ENCODE assay signal across 20 mouse cellular contexts in the genomic region with DNA sequence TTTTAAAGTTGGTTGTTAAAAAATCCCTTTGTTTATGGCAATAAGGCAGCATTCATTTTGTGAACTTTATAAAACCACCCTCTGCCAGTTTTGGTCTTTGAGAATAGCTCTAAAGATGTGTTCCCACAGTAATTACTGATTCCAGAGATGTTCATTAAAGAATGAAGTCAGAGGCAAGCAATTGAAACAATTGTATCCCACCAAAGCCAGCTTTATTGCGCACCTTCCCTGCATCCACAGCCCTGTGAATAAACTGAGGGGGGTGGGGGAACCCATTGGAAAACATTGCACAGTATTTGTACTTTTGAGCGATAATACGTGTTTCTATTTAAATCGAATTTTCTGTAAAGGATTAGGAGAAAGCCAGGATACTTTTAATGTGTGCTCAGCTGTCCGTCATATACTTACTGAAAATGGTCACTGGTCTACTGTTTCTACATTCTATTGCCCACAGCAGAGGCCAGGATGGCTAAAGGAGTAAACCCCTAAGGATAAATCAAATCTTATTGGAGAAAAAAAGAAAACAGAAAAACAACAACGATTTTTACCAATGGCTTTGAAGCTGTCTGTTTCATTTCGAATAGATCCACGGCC.
A peak's percentile ranks its signal among the peaks of the same experiment; 100 is the strongest.
DNase-seq lines count a peak whose midpoint lies in the region; ATAC-seq lines count a peak whose summit lies in the region.
"Had no signal": no experiment of that assay in that cellular context is flagged by ENCODE, and none has a peak within 500 bp of the region (broad histone marks: within the 10 kb centered on the region; RNA-seq: fewer than 3 reads in every experiment).

No protein-coding gene starts in this region.

- peak; percentile 29 for DNase-seq in retina, postnatal 1 day
- DNase-seq in retina, embryonic 14.5 days (ENCODE audit: low spot score), result no peak
- peak; percentile 36 for DNase-seq in midbrain, embryonic 14.5 days
- DNase-seq in thymus, postnatal 4 days, result no peak
- no peak for DNase-seq in adrenal gland, adult 2 months
- no peak for DNase-seq in left cerebral cortex, postnatal 14 days (ENCODE audit: low spot score in 2 of 2)
- DNase-seq: adrenal gland, postnatal 36 days; cerebellum, postnatal 25 days; gastrocnemius, postnatal 36 days; heart, postnatal 14 days; liver; lung, adult 2 months; right cerebral cortex, postnatal 25 days had no signal

- no peak overlapping the region for H3K4me3 ChIP-seq in forebrain, embryonic 15.5 days
- no peak overlapping the region for H3K4me3 ChIP-seq in midbrain, embryonic 14.5 days (replicated peaks; ENCODE audit: low read depth, low read length)
- H3K4me3 ChIP-seq: embryonic facial prominence, embryonic 12.5 days; heart, embryonic 10.5 days had no signal

- no peaks in the 10 kb centered on the region for H3K27me3 ChIP-seq in forebrain, embryonic 15.5 days
- no peaks in the 10 kb centered on the region for H3K27me3 ChIP-seq in midbrain, embryonic 14.5 days (ENCODE audit: control insufficient read depth, insufficient read depth, low read length)
- H3K27me3 ChIP-seq: embryonic facial prominence, embryonic 12.5 days had no signal

- H3K4me2 ChIP-seq in forebrain, embryonic 15.5 days (replicated peaks), result peak overlapping the region; percentile 36
- no peak overlapping the region for H3K4me2 ChIP-seq in midbrain, embryonic 14.5 days (ENCODE audit: low read length)
- H3K4me2 ChIP-seq: embryonic facial prominence, embryonic 12.5 days had no signal

- H3K9ac ChIP-seq in forebrain, embryonic 15.5 days (replicated peaks), result peak overlapping the region; percentile 22
- no peak overlapping the region for H3K9ac ChIP-seq in midbrain, embryonic 14.5 days (replicated peaks; ENCODE audit: low read length)
- H3K9ac ChIP-seq: embryonic facial prominence, embryonic 12.5 days had no signal

- 13% methylated on average over 8 of the region's 8 CpGs for WGBS in forebrain, embryonic 15.5 days
- WGBS in midbrain, embryonic 14.5 days, result 65% methylated on average over 8 of the region's 8 CpGs

- peak overlapping the region; percentile 74 for H3K27ac ChIP-seq in forebrain, embryonic 15.5 days (replicated peaks)
- H3K27ac ChIP-seq in midbrain, embryonic 14.5 days (replicated peaks; ENCODE audit: low read depth, low read length), result peak overlapping the region; percentile 37; the same call in 1 of the 2 replicates
- H3K27ac ChIP-seq: embryonic facial prominence, embryonic 12.5 days; heart, embryonic 10.5 days; kidney, postnatal 0 days; macrophage had no signal

- peak; percentile 91 for ATAC-seq in forebrain, embryonic 15.5 days (replicated peaks)
- no peak for ATAC-seq in midbrain, embryonic 14.5 days (ENCODE audit: low FRiP score, low TSS enrichment)
- ATAC-seq: CD4-positive, CD25-positive, alpha-beta regulatory T cell, adult 4 months; intestine, embryonic 16.5 days had no signal

- intact Hi-C loops in left cerebral cortex, postnatal 14 days (cut with DNase I), result no loop called here

- no peaks in the 10 kb centered on the region for H3K36me3 ChIP-seq in forebrain, embryonic 15.5 days
- no peaks in the 10 kb centered on the region for H3K36me3 ChIP-seq in midbrain, embryonic 14.5 days (ENCODE audit: control insufficient read depth, insufficient read depth, low read length)
- H3K36me3 ChIP-seq: embryonic facial prominence, embryonic 12.5 days; heart, embryonic 10.5 days had no signal

- H3K4me1 ChIP-seq in forebrain, embryonic 15.5 days, result peaks cover 23% of the 10 kb centered on the region
- peaks cover 7% of the 10 kb centered on the region; the same call in 1 of the 2 replicates for H3K4me1 ChIP-seq in midbrain, embryonic 14.5 days (ENCODE audit: control insufficient read depth, insufficient read depth, low read length)
- H3K4me1 ChIP-seq: embryonic facial prominence, embryonic 12.5 days; heart, embryonic 10.5 days had no signal

- no peaks in the 10 kb centered on the region for H3K9me3 ChIP-seq in forebrain, embryonic 15.5 days
- no peaks in the 10 kb centered on the region for H3K9me3 ChIP-seq in midbrain, embryonic 14.5 days (ENCODE audit: control insufficient read depth, low read length)
- H3K9me3 ChIP-seq: embryonic facial prominence, embryonic 12.5 days; heart, embryonic 10.5 days had no signal

Comparison
In these comparisons a context has a peak if more than half of its experiments do, and no peak if none do; other contexts are left out.
1. DNase-seq: peak in retina, postnatal 1 day (single experiment) and midbrain, embryonic 14.5 days (single experiment); none in retina, embryonic 14.5 days (single experiment), thymus, postnatal 4 days (single experiment), adrenal gland, adult 2 months (single experiment) and left cerebral cortex, postnatal 14 days (0 of 2).